Mouse (Mus musculus) heart, postnatal 4 days (tissue): ENCODE results near the gene Csdc2. TPM values are rescaled to one million over a fixed set of nuclear protein-coding genes. Genes with fewer than 3 reads are reported as not detected.
A peak's percentile ranks its signal among the peaks of the same experiment; 100 is the strongest.
"Not testable (repeated sequence)": the region's sequence is repeated elsewhere in the genome, so short reads cannot be mapped to it uniquely, and the experiment has no call there.

Experiments
- DNase-seq: peaks from one replicate; pipeline ENCODE4 v3.0.0; 2021
- total RNA-seq, 2 experiments: library from RNA; stranded (reverse); gene quantifications; 2 replicates each; pipeline ENCODE4 v1.2.3; 2021

Csdc2 gene
- total RNA-seq, 2 experiments from 2014 or later, result 6.3 to 8.8 TPM

DNA sequence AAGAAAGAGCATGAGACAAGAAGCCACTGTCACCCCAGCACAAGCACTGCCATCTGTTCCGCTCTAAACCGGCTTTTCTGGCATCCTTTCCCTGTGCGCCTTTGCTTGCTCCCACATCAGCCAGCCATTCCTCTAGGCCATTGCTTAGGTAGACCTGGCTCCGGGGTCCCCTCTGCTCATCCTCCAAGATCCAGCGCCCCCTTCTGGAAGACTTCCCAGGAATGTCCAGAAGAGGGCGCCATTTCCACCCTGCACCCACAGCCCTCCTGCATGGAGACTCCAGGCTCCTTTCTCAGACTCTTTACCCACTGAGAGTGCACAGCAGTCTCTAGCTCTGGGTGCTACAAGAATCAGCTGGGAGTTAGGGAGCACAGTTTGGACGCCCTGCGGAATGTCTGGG lies 19.9 kb downstream of the Csdc2 start:
- DNase-seq, result peak; percentile 68

DNA sequence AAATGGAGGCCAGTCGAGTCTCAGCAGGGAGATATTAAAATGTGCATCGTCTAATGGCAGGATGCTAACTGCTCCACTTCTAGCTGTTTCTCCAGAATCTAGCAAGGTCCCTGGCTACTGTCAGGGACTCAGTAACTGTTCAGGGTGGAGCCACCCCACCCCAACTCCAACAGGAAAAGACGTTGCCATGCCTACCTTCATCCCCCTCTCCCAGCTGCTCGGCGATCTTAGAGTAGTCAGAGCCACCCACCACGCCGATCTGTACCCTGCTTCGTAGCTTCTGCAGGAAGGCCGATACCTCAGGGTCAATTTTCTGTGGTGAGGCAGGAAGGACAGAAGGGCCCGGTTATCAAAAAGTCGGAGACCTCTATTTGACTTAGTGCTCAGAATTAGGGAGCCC lies 21.0 kb downstream of the Csdc2 start:
- no peak for DNase-seq

DNA sequence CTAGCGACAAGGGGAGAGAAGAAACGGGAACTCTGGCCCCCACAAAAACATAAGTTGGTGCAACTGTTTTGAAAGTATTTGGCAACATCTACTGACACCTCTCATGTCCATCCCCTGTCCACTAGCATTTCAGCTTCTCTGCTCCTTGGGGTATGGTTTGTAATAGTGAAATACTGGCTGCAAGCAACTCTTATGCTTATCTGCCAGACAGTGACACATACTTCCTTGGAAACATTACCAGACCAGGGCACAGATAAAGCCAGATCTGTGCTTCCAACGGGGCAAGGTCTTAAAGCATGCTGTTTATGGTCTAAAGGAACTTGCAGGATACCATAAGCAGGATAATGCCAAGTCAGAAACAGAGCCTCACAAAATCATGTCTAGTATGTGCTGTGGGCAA lies 22.3 kb downstream of the Csdc2 start:
- no peak for DNase-seq

DNA sequence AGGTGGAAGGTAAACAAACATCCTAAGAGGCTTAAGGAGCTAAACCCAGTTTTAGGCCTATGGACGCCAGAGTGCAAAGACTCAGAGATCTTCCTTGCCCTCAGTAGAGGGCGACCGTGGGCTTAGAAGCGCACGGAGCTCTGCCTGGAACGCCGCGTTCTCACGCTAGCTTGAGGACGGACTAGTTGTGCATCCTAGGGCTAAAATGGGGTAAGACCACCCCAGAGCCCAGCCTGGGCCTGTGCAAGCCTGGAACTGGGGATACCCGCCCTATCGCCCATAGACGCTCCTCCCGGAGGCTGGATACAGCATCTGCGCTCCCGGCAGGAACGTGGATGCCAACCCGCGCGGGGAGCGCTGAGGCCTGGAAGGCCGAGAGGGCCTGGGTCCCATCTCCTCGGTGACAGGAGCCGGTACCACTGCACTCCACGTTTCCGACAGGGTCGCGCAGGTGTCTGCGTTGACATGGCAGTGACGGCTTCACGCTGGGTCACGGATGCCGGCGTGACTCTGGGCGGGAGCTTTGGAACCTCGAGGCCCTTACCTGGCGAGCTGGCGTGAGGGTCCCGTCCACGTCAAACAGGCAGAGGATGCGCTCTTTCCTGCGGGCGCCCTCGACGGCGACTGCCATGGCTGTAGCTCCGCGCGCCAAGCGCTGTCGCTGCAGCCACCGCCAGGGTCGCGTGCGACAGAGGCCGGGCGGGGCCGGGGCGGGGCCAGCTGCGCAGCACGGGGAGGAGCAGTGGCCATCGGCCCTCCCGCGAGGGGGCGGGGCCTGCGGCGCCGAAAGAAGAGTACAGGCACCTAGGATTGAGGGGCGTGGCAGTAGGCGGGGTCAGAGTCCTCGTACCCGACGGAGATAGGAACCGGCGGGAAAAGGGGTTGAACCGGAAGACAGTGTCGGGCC lies 23.9 kb downstream of the Csdc2 start, which contains the start of gene Pmm1:
Pmm1 (minus strand) TSS at position 760 of the 907 bp plus-strand sequence.
- peak; percentile 99 for DNase-seq

DNA sequence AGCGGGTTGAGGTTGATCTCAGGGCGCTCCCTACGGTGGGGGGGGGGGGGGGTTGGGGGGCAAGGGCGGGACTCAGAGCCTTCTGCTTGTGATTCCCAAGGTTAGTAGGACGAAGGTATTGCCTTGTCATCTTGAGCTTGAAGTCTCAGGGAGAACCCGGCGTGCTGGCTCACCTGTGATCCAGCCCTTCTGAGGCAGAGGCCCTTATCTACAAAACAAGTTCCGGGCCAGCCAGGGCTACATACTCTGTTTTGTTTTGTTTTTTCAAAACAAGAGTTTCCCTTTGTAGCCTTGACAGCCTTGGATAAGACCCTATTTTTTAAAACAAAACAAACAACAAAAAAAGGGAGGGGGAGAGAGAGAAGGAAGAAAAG lies 24.5 kb downstream of the Csdc2 start:
- no peak for DNase-seq

DNA sequence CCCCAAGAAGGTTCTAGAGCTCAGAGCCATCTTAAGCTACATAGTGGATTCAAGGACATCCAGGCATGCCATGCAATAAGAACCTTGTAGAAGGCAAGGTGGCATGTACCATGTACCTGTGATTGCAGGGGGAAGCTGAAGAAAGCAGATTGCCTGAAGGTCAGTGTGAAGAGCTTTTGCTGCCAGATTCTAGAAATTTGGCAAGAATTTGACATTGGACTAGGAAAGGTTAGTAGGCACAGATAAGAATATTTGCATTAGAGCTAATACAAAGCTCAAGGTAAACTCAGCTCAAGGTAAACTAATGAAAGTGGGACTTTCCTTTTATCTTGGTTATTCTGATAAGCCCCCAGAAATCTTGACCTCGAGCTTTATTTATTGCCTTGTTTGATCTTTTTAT lies 27.7 kb downstream of the Csdc2 start:
- DNase-seq, result no peak

DNA sequence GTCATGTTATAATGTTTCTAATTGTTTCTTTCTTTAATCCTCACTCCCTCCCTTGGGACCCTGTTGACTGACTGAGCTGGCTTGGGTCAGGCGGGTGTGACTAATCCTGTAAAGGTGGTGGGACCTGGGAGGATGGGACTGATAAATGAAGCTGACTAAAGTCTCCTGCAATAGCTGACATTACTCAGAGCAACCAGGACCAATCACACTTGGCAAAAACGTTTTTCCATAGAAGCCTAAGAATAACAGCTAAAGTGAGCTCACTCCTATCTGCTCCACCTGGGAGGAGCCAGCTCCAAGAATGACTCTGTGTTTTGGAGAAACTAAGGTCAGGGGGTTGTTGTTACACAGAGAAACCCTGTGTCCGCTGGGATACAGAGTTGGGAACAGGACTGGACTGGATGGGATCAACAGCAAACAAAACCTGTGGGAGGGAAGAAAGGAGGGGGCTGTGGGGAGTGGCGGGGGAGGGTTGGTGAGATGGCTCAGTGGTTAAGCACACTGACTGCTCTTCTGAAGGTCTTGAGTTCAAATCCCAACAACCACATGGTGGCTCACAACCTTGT lies 28.5 kb downstream of the Csdc2 start:
- DNase-seq, result no peak

DNA sequence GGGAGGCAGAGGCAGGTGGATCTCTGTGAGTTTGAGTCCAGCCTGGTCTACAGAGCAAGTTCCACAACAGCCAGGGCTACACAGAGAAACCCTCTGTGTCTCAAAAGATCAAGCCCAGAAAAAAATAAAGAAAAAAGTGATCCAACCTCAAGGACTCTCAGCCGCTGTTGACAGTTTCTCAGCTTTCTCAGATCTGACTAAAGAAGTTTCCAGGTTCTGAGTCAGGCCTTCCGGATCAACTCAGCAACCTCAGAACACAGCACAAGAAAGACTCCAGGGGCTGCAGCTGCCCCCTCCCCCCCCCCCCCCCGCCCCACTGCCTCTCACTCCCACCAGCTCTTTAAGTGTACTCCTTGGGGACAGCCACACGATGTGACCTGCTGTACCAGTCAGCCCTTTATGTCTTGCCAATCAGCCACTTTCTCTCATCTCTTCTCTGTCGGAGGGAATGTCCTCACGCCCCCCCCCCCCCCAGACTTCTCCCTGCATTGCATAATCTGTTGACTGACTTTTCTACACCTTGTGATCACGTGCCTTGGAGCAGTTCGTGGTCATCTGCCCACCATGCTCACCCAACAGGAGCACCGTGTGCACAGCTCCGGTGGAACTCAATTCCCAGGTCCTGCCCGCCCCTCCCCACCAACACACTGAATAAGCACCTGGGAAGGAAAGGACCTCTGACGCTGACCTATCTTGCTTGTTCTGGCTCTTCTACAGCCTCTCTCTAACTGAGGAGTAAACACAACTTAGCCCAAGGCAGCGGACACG lies 29.7 kb downstream of the Csdc2 start:
- DNase-seq, result no peak

DNA sequence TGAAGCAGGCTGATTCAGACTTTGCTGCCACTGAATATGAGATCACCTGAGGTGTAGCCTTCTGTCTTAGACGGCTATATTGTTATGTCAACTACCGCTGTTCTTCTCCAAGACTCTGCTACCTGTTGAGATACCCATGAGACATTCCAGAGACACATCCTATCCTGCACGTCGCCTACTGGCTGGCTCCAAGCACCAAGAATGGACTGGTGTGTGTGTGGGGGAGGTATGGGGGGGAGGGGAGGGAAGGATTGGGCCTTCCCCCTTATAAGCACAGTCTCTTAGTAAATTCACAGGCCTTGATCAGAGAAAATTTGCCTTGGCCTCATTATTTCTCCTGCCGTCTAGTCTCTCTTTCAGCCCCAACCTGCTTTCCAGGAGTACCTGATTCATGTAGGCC lies 31.3 kb downstream of the Csdc2 start:
- DNase-seq, result no peak

DNA sequence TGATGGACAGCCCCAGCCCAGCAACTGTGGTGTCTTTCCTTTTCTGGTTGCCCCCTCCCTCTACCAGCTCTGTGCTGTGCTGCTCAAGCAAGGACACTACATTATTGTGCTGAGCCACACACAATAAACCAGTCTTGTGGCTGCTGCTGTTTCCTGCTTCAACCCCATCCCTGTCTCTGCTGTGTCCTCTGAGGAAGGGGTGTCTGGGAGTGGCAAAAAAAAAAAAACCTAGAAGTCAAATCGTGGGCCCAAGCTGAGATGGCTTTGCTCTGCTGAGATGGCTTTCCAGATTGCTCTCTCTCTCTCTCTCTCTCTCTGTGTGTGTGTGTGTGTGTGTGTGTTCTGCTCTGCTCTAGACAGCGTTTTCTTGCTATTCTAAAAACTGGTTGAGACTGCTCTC lies 31.9 kb downstream of the Csdc2 start:
- DNase-seq, result no peak

DNA sequence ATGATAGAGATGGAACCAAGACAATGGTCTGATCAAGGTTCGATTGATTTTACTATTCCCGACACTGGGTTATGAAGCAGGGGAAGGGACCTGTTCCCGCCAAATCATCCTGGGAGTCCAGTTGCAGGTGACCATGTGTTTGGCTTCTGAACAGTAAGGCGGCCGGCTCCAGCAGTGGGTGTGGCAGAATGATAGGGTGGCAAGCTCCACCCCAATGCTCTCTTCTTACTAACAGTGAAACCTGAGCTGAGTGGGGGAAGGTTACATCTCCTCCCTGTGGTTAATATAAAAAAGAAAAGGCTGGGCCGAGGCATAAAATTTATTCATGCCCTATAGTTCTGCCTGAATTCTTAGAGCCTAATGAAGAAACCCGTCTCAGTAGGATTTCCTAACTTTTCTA lies 32.6 kb downstream of the Csdc2 start:
- DNase-seq, result no peak

DNA sequence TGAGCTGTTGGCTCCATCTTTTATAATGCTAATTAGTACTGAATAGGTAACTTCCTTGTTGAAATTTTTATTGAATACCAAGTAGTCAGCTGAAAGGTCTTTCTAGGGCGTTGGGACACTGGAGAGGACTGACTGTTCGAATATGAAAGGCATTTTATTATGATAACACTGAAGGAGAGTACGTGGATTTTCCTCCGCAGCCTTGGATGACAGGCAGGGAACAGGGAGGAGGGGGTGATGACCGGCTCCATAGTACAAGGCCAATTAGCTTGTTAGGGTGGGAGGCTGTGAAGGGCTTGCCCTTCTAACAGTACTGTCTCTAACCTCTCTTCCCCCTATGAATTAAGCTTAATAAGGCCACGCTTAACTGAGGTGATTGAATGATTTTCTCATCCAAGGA lies 33.1 kb downstream of the Csdc2 start:
- not testable (repeated sequence) for DNase-seq

DNA sequence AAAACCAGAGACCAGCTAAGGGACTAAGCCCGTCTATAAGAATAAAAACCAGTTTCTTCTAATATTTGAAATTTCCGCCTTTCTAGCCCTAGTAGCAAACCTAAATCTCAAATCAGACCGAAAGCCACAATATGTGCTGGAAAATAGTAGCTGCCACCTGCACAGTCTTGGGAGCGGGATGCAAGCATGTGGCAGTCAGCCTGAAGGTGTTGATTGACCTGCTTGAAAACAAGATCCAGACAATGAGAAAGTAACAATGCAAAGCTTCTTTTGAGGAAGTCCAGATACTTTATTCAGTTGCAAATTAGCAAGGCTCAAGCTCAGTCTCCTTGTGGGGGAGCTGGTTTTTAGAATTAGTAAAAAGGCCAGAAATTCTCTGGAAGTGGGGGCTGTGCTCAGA lies 33.9 kb downstream of the Csdc2 start:
- DNase-seq, result not testable (repeated sequence)

DNA sequence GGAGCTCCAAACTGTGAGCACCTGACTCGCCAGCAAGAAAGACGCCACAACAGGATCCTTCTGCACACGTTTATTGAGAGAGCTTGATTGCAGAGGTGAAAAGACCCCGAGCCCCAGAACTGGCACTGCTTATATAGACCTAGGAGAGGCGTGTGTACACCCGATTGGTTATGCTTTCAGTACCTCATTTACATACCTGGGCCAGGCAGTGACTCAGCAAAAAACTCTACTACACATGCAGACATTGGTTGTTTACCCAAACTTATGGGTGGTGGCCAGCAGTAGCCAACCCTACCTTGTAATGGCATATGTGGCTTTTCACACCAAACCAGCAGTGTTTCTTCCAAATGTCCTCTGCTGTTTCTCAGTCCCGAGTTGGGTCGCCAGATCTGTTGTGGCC lies 38.6 kb downstream of the Csdc2 start:
- DNase-seq, result not testable (repeated sequence)

DNA sequence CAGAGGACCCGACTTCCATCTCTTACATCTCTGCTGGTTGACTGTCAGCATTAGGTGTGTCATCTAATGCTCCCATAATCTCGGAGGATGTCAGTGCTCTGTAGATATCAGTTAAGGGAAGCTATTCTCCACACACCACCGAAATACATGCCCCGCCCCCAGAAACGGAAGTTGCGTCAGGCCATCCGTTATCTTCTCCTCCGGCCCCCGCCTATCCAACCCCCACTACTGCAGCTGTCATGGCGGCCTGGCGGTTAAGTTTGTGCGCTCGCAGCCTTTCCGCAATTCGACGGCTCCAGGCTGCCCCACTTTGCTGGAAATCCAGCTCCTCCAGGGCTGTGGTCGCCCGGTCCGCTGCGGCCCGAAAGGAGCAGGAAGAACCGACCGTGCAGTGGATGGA lies 43.8 kb downstream of the Csdc2 start, which contains the start of gene 1700029P11Rik:
1700029P11Rik (plus strand) TSS at position 220 of the 400 bp plus-strand sequence.
- DNase-seq, result no peak

DNA sequence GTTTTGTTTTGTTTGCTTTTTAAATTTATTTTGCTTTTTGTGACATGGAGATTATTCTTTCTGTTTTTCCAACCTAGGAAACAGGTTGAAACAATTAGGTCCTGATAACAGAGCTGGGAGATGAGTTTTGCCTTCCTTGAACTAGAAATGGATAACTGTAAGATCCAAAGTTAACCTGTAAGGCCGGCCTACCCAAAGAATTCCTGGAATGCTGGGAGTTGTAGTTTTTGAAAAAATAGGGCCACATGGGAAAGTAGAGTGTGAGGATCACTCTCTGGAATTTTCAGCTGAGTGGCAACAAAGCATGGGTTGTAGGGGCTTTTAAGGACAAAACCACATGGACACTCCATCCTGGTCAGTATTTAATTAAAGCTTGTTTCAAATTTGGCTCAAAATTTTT lies 45.6 kb downstream of the Csdc2 start:
- DNase-seq, result no peak

DNA sequence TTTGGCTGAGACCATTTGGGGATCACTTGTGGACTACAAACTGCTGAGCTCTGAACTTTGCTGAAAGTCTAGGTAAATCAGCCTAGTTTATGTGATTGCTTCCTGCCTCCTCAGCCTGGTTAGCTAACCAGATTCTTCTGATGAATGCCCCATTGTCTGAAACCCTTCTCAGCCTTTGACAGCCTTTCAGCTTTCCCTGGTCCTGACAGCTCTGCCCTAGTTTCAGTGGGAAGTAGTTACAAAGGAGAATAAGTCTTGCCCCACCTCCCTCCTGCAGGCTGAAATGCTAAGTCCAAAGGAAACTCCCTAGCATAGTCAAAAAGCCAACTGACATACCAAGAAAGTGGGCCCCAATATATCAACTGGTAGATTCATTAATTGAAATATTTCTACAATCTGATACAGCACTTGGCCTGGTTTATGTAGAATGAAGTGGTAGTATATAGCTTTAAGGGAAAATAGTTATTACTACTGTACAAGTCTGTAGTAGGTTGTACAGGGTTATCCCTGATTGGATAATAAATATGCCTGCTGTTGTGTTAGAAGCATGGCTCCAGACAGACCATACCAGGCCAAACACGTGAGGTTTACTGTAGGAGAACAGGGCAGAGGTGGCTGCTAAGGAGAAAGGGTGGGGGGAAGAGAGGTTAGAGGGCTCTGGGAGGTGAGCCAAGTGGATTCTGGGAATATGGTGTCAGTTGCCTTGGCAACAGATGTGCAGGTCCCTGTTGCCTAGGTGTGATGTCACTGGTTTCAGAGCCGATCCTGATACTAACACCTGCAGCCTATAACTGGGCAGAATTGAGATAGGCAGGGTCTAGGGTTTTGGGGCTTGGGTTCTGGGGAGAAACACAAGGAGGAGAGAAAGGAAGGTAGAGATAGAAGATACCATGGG lies 49.0 kb downstream of the Csdc2 start:
- no peak for DNase-seq

DNA sequence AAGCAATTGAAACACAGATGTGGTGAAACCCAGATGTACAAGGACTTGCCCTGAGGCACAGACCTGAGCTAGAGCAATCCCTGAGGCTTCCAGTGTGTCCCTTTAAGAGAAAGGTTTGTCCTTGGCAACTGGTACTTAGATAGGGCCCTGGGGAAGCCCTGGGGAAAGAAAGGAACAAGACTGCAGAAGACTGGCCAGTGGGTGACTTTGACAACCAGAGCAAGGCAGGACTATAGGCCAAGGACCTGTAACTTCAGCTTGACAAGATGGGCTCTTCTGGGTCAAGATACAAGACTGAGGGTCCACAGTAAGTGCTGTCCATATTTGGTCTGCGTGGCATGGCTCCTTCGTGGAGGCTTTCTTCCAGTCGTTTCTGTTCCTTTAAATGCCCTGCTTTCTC lies 51.1 kb downstream of the Csdc2 start, which contains the start of gene Xrcc6:
Xrcc6 (plus strand) TSS at position 190 of the 400 bp plus-strand sequence.
- DNase-seq, result no peak

DNA sequence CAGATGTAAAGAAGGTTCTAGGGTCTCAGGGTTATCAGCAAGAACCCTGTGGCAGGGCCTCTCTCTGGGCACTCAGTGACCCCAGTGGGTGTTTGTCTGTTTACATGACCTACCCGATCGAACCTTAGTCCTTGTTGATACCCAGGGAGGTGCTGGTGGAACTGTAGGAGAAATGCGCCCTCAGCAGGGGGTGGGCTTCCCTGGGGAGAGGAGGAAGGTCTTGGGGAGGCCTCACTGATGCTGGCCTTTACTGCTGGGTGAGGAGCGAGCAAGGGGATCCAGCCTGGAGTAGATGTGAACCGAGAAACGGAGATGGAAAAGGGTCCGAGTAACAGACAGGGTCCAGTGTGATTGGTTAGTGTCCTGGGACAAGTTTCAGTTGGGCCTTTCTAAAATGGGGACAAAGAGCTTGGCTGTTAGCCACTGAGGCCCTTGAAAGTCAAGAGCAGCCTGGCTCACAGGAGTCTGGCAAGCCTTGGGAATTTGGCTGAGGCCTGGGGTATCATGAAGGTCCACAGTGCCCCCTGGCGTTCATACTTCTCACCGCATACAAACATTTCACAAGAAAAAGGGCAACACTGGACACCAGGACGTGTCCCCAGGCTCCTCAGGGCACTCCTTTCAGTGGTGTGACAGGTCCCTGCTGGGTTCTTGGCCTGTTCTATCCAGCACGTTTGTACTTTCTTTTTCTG lies 53.0 kb downstream of the Csdc2 start:
- DNase-seq, result peak; percentile 95

DNA sequence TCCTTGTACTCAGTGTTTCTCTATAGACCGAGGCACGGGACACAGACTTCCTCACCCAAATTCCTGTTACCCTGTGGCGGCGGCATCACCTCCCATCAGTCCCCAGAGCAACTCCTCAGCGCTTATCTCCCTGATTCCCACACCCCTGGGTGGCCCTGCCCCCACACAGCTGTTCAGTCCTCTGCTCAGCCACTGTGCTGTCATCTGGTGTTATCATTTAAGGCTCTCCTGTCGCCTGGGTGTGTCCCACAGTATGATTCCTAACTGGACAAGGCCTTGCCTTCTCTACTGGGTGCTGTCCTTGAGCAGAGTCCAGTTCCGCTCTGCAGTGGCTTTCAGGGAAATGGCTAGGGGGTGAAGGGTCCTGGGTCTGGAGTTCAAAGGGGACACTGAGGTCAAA lies 54.0 kb downstream of the Csdc2 start:
- peak; percentile 17 for DNase-seq

DNA sequence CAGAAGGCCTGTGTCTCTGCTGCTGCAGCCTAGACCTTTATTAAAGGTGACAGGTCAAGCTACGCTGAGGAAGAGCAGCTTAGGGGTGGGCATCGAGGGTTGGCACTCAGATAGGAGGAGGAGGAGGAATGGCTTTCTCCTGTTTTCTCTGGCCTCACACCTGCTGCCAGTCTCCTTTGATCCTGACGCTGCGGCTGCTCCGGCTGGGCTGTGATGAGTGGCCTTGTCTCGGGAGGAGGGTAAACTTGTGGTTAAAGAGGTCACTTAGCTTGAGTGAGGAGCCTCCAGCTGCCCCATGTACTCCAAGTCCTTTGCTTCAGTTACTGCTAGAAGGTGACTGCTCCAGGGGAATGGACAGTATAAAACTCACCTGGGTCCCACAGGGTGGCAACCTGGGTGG lies 57.4 kb downstream of the Csdc2 start:
- DNase-seq, result no peak
